Mouse (Mus musculus) limb, embryonic 13.5 days (tissue): ENCODE measurements around the gene Cdca7l. TPM values are rescaled to one million over a fixed set of nuclear protein-coding genes. Genes with fewer than 3 reads are reported as not detected.
A peak's percentile ranks its signal among the peaks of the same experiment; 100 is the strongest.
"Not testable (repeated sequence)": the region's sequence is repeated elsewhere in the genome, so short reads cannot be mapped to it uniquely, and the experiment has no call there.

Experiments
- ATAC-seq: fragments of 200-750 bp; cut with Nextera tagmentation; 2 replicates; pipeline ENCODE4 v1.8.0; 2017; ENCODE audit warnings: low read depth, moderate number of reproducible peaks, moderate TSS enrichment; ENCODE audit not compliant: low FRiP score
- H3K27ac ChIP-seq: fragments of 300-500 bp; sonication (generic); 2 replicates; pipeline ENCODE4 v1.5.1; 2015; ENCODE audit warnings: inconsistent platforms, mild to moderate bottlenecking, moderate library complexity
- H3K27me3 ChIP-seq: fragments of 300-500 bp; sonication (generic); 2 replicates; pipeline ENCODE4 v1.6.1; 2015; ENCODE audit warnings: mild to moderate bottlenecking, inconsistent platforms
- H3K36me3 ChIP-seq: fragments of 300-500 bp; sonication (generic); 2 replicates; pipeline ENCODE4 v1.6.1; 2015; ENCODE audit warnings: inconsistent platforms, mild to moderate bottlenecking, moderate library complexity
- H3K4me1 ChIP-seq: fragments of 300-500 bp; sonication (generic); 2 replicates; pipeline ENCODE4 v1.6.1; 2015; ENCODE audit warnings: inconsistent platforms
- H3K4me2 ChIP-seq: fragments of 300-500 bp; sonication (generic); replicated peaks from 2 replicates; pipeline ENCODE4 v1.6.1; 2015; ENCODE audit warnings: inconsistent platforms, mild to moderate bottlenecking, moderate library complexity
- H3K4me3 ChIP-seq: fragments of 300-500 bp; sonication (generic); 2 replicates; pipeline ENCODE4 v1.5.1; 2015; ENCODE audit warnings: moderate library complexity, mild to moderate bottlenecking, inconsistent platforms
- H3K9ac ChIP-seq: fragments of 300-500 bp; sonication (generic); 2 replicates; pipeline ENCODE4 v1.6.1; 2015; ENCODE audit warnings: mild to moderate bottlenecking, inconsistent platforms
- H3K9me3 ChIP-seq: fragments of 300-500 bp; sonication (generic); 2 replicates; pipeline ENCODE4 v1.6.1; 2016; ENCODE audit warnings: inconsistent platforms
- WGBS: fragments of 180-500 bp; shearing (Covaris S2); methylation state at CpG from one replicate; pipeline ENCODE4 v1.1.7; 2015; 5-methylcytosine and 5-hydroxymethylcytosine counted together
- polyA plus RNA-seq: library from polyadenylated mRNA; unstranded; fragments of >200 nt; fragmentation: Nextera tagmentation; extraction: Ambion mirVana; gene quantifications from 2 replicates; pipeline ENCODE4 v1.2.1, GENCODE M21; 2015

The Cdca7l gene
- polyA plus RNA-seq, 1 experiment from 2014 or later = 32.4 TPM

GRCm38 (mm10) chr12:117878341-117878740 is 74.3 kb downstream of the Cdca7l start:
- H3K4me1 ChIP-seq = no peaks in the 10 kb centered on the region
- ATAC-seq = no peak

DNA sequence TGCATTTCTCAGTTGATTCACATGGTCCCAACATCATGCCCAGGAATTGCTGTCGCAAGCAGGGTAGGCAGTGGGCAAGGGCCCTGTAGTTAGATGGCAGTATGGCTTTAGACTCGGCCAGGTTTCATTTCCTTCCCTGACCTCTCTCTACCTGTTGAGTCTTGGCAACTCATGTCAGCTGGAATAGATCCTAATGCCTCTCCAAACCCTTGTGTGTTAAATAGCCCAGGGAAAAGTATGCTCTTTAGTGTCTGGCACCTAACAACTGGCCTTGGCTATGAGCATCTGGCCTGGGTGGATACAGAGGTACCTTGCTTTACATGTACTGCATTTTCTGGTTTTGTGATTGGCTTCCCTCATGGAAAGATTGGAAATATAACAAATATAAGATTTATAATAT is 80.5 kb downstream of the Cdca7l start:
- Histone ChIP-seq H3K4me3 (no peak overlapping the region), H3K27me3 (no peaks in the 10 kb centered on the region), H3K36me3 (peaks cover 18% of the 10 kb centered on the region), H3K9ac (no peak overlapping the region), H3K4me2 (no peak overlapping the region), H3K4me1 (no peaks in the 10 kb centered on the region), H3K9me3 (no peaks in the 10 kb centered on the region), H3K27ac (no peak overlapping the region)
- 93% methylated on average over 2 of the region's 2 CpGs for WGBS
- ATAC-seq = no peak

More at GRCm38 (mm10) chr12:117878341-117878740, 74.3 kb downstream of the Cdca7l start:
- H3K36me3 ChIP-seq = peaks cover 77% of the 10 kb centered on the region
- no peak overlapping the region for H3K4me3 ChIP-seq
- WGBS = 93% methylated on average over 13 of the region's 13 CpGs
- no peaks in the 10 kb centered on the region for H3K9me3 ChIP-seq
- no peak overlapping the region for H3K4me2 ChIP-seq
- no peaks in the 10 kb centered on the region for H3K27me3 ChIP-seq
- H3K9ac ChIP-seq = no peak overlapping the region
- H3K27ac ChIP-seq = no peak overlapping the region

DNA sequence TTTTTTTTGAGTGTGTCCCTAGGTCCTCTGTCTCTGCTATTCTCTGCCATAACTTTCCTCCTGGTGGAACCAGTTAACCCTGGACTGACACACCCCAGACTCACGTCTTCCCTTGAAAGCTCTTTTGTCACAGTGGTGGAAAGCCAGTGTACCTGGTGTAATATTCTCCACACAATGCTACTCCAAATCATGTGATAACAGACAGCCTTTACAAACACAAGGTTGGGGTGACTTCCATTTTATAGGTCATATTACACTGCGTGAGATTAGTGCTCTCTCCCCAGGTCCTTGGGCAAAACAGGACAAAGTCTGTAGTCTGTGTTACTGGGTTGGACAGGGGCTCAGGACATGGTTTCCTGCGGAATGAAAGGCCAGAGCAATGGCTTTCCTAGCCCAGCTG is 83.3 kb downstream of the Cdca7l start:
- Histone ChIP-seq H3K9ac (no peak overlapping the region), H3K9me3 (no peaks in the 10 kb centered on the region), H3K27ac (no peak overlapping the region; the same call in 1 of the 2 replicates), H3K4me2 (no peak overlapping the region), H3K27me3 (no peaks in the 10 kb centered on the region), H3K4me3 (no peak overlapping the region), H3K4me1 (no peaks in the 10 kb centered on the region), H3K36me3 (peaks cover 4% of the 10 kb centered on the region; the same call in 1 of the 2 replicates)
- ATAC-seq = no peak
- WGBS = 80% methylated on average over 3 of the region's 3 CpGs

DNA sequence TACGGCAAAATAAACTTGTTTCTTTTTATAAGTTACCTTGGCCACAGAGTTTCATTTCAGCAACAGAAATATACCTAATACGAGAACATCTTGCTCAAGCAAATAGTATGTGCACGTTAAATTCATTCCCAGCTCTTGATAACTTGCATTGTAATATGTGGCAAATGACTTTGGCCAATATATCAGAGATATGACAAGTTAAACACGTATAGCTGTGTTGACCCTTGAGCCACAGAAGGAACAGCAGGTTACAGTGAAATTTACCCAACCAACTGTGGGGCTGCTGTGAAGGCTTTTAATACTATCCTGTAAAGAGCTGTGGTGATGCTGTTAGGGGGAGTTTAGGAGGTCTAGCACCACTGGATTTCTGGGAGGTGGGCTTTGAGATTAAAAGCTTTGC is 96.7 kb downstream of the Cdca7l start:
- ATAC-seq, H3K9ac ChIP-seq, H3K27me3 ChIP-seq, H3K36me3 ChIP-seq, H3K4me2 ChIP-seq, H3K9me3 ChIP-seq, H3K4me3 ChIP-seq, H3K4me1 ChIP-seq, H3K27ac ChIP-seq: not testable (repeated sequence)
- WGBS = 86% methylated on average over 1 of the region's 4 CpGs

DNA sequence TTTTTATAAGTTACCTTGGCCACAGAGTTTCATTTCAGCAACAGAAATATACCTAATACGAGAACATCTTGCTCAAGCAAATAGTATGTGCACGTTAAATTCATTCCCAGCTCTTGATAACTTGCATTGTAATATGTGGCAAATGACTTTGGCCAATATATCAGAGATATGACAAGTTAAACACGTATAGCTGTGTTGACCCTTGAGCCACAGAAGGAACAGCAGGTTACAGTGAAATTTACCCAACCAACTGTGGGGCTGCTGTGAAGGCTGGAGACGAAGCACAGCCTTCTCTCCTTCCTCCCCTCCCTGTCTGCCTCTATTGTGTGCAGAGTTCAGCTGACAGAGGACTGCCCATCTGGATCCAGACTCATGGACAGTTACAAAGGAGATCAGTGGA is 97.3 kb downstream of the Cdca7l start:
- H3K9ac ChIP-seq, H3K27me3 ChIP-seq, H3K4me1 ChIP-seq, H3K9me3 ChIP-seq, ATAC-seq, H3K27ac ChIP-seq, H3K4me2 ChIP-seq, H3K4me3 ChIP-seq, H3K36me3 ChIP-seq: not testable (repeated sequence)
- WGBS = 65% methylated on average over 2 of the region's 4 CpGs

- ATAC-seq = no peak
- H3K27ac ChIP-seq = no peak overlapping the region
- no peak overlapping the region for H3K4me3 ChIP-seq
- H3K9me3 ChIP-seq = no peaks in the 10 kb centered on the region
- H3K4me2 ChIP-seq = no peak overlapping the region
- WGBS = 86% methylated on average over 8 of the region's 8 CpGs
- H3K9ac ChIP-seq = no peak overlapping the region
- H3K4me1 ChIP-seq = no peaks in the 10 kb centered on the region
- no peaks in the 10 kb centered on the region for H3K27me3 ChIP-seq
- H3K36me3 ChIP-seq = no peaks in the 10 kb centered on the region
Measured at GRCm38 (mm10) chr12:117903671-117904070, 99.6 kb downstream of the Cdca7l start.

- 83% methylated on average over 4 of the region's 4 CpGs for WGBS
- not testable (repeated sequence) for ATAC-seq, H3K4me3 ChIP-seq, H3K27me3 ChIP-seq, H3K36me3 ChIP-seq, H3K27ac ChIP-seq, H3K4me1 ChIP-seq, H3K9me3 ChIP-seq, H3K9ac ChIP-seq, H3K4me2 ChIP-seq
Measured at GRCm38 (mm10) chr12:117905232-117905840, 101.2 kb downstream of the Cdca7l start.

- no peak overlapping the region for H3K4me3 ChIP-seq
- no peaks in the 10 kb centered on the region for H3K9me3 ChIP-seq
- no peaks in the 10 kb centered on the region for H3K36me3 ChIP-seq
- no peak overlapping the region for H3K27ac ChIP-seq
- no peaks in the 10 kb centered on the region for H3K27me3 ChIP-seq
- ATAC-seq = no peak
- H3K4me1 ChIP-seq = peaks cover 21% of the 10 kb centered on the region
- WGBS = 85% methylated on average over 1 of the region's 1 CpGs
- no peak overlapping the region for H3K9ac ChIP-seq
- no peak overlapping the region for H3K4me2 ChIP-seq
Measured at GRCm38 (mm10) chr12:117911396-117911795, 107.3 kb downstream of the Cdca7l start.

DNA sequence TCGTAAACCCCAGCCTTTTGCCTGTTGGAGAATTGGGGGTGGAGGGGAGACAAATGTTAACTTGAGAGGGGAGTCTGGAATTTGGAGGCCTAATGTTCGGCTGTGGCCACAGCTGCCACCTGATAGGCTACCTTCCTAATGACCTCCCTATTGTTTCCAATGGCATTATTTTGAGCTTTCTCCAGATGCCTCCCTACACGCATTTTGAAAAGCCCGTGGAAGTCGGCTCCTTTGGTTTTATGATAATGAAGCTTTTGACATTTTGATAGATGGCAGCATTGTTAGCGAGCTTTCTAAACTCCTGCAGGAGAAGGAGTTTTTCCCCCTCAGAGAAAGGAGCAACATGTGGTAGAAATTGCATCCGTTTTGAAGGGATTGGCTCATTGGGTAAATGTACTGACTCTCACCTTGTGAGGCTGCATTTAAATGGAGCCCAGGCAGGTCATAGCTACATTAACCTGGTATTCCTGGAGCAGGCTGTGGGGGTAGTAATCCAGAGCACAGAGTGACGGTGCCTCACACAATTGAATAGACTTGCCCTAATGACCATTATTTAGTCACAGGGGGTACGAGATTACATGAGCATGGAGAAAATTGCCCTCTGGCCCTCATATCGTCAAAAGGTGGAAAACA is 110.6 kb downstream of the Cdca7l start:
- H3K4me3 ChIP-seq = no peak overlapping the region
- H3K27ac ChIP-seq = no peak overlapping the region
- ATAC-seq = 0 out of 2 replicates have a peak, but pooled peaks have one; percentile 28
- WGBS = 19% methylated on average over 10 of the region's 10 CpGs
- H3K27me3 ChIP-seq = no peaks in the 10 kb centered on the region
- H3K36me3 ChIP-seq = no peaks in the 10 kb centered on the region
- H3K4me1 ChIP-seq = peaks cover 22% of the 10 kb centered on the region
- H3K4me2 ChIP-seq = no peak overlapping the region
- H3K9me3 ChIP-seq = no peaks in the 10 kb centered on the region
- H3K9ac ChIP-seq = no peak overlapping the region

GRCm38 (mm10) chr12:117915826-117916588 is 111.9 kb downstream of the Cdca7l start:
- Histone ChIP-seq H3K4me2 (no peak overlapping the region), H3K4me3 (no peak overlapping the region), H3K27me3 (no peaks in the 10 kb centered on the region), H3K36me3 (no peaks in the 10 kb centered on the region), H3K27ac (no peak overlapping the region), H3K4me1 (peaks cover 22% of the 10 kb centered on the region), H3K9me3 (no peaks in the 10 kb centered on the region), H3K9ac (no peak overlapping the region)
- WGBS = 56% methylated on average over 10 of the region's 10 CpGs
- no peak for ATAC-seq
